Mouse (Mus musculus) hindbrain, embryonic 14.5 days (tissue): ENCODE data around the gene Ngb. TPM values are rescaled to one million over a fixed set of nuclear protein-coding genes. Genes with fewer than 3 reads are reported as not detected.

Experiments used
- ATAC-seq: fragments of 200-750 bp; cut with Nextera tagmentation; 2 replicates; pipeline ENCODE4 v1.8.0; 2017; ENCODE audit warnings: moderate number of reproducible peaks, mild to moderate bottlenecking, moderate TSS enrichment, moderate library complexity; ENCODE audit not compliant: low FRiP score
- DNase-seq: peaks from one replicate; pipeline ENCODE4 v3.0.0-alpha.2; 2015; ENCODE audit warnings: low spot score
- H3K27ac ChIP-seq: fragments of 300-500 bp; sonication (generic); 2 replicates; pipeline ENCODE4 v1.5.1; 2014; ENCODE audit warnings: mild to moderate bottlenecking, moderate library complexity
- H3K27me3 ChIP-seq: fragments of 300-500 bp; sonication (generic); 2 replicates; pipeline ENCODE4 v1.6.1; 2014; ENCODE audit warnings: mild to moderate bottlenecking, low read length, mixed read lengths; ENCODE audit not compliant: control insufficient read depth, insufficient read depth
- H3K36me3 ChIP-seq: fragments of 300-500 bp; sonication (generic); replicated peaks from 2 replicates; pipeline ENCODE4 v1.6.1; 2014; ENCODE audit not compliant: control insufficient read depth, insufficient read depth
- H3K4me1 ChIP-seq: fragments of 300-500 bp; sonication (generic); replicated peaks from 2 replicates; pipeline ENCODE4 v1.6.1; 2014; ENCODE audit warnings: antibody characterized with exemption, low read length, mixed read lengths; ENCODE audit not compliant: control insufficient read depth, insufficient read depth
- H3K4me2 ChIP-seq: fragments of 300-500 bp; sonication (generic); replicated peaks from 2 replicates; pipeline ENCODE4 v1.6.1; 2014; ENCODE audit warnings: mild to moderate bottlenecking, moderate library complexity
- H3K4me3 ChIP-seq: fragments of 300-500 bp; sonication (generic); replicated peaks from 2 replicates; pipeline ENCODE4 v1.5.1; 2014; ENCODE audit warnings: mild to moderate bottlenecking, low read length
- H3K9ac ChIP-seq: fragments of 300-500 bp; sonication (generic); 2 replicates; pipeline ENCODE4 v1.6.1; 2014
- H3K9me3 ChIP-seq: fragments of 300-500 bp; sonication (generic); 2 replicates; pipeline ENCODE4 v1.6.1; 2016; ENCODE audit warnings: low read length; ENCODE audit not compliant: control insufficient read depth
- WGBS: fragments of 180-500 bp; shearing (Covaris S2); extraction: QIAGEN DNeasy Blood & Tissue Kit; methylation state at CpG from one replicate; pipeline ENCODE4 v1.1.7; 2014; 5-methylcytosine and 5-hydroxymethylcytosine counted together
- polyA plus RNA-seq: library from polyadenylated mRNA; unstranded; fragments of >200 nt; fragmentation: Nextera tagmentation; extraction: Ambion mirVana; gene quantifications from 2 replicates; pipeline ENCODE4 v1.2.1, GENCODE M21; 2014

Ngb gene
- polyA plus RNA-seq, 1 experiment from 2014 or later = 3.2 TPM

- DNase-seq = no peak
- Histone ChIP-seq H3K9ac (no peak overlapping the region), H3K4me1 (peaks cover 6% of the 10 kb centered on the region; the same call in 1 of the 2 replicates), H3K4me2 (no peak overlapping the region), H3K9me3 (no peaks in the 10 kb centered on the region), H3K4me3 (no peak overlapping the region), H3K27me3 (peaks cover 25% of the 10 kb centered on the region), H3K36me3 (peaks cover 16% of the 10 kb centered on the region), H3K27ac (no peak overlapping the region)
- no peak for ATAC-seq
- 84% methylated on average over 4 of the region's 4 CpGs for WGBS
Measured at GRCm38 (mm10) chr12:87104796-87105195, 2.5 kb upstream of the Ngb start.

GRCm38 (mm10) chr12:87103471-87103870 lies 1.1 kb upstream of the Ngb start:
- Histone ChIP-seq H3K4me2 (no peak overlapping the region), H3K27me3 (peaks cover 25% of the 10 kb centered on the region), H3K4me1 (peaks cover 6% of the 10 kb centered on the region; the same call in 1 of the 2 replicates), H3K4me3 (no peak overlapping the region), H3K36me3 (0 out of 2 replicates have a peak, but pooled peaks cover 2% of the 10 kb centered on the region), H3K9me3 (no peaks in the 10 kb centered on the region), H3K9ac (no peak overlapping the region), H3K27ac (no peak overlapping the region)
- 95% methylated on average over 4 of the region's 4 CpGs for WGBS
- no peak for DNase-seq
- ATAC-seq = no peak

GRCm38 (mm10) chr12:87100331-87100730 lies 2.0 kb downstream of the Ngb start:
- no peak for ATAC-seq
- Histone ChIP-seq H3K9me3 (no peaks in the 10 kb centered on the region), H3K9ac (no peak overlapping the region), H3K27me3 (peaks cover 25% of the 10 kb centered on the region), H3K4me3 (no peak overlapping the region), H3K4me2 (no peak overlapping the region), H3K27ac (no peak overlapping the region), H3K36me3 (no peaks in the 10 kb centered on the region), H3K4me1 (peaks cover 6% of the 10 kb centered on the region; the same call in 1 of the 2 replicates)
- WGBS = 92% methylated on average over 4 of the region's 4 CpGs
- no peak for DNase-seq

- ATAC-seq (no peak), DNase-seq (no peak)
- H3K9ac ChIP-seq = no peak overlapping the region
- no peaks in the 10 kb centered on the region for H3K9me3 ChIP-seq
- peaks cover 6% of the 10 kb centered on the region; the same call in 1 of the 2 replicates for H3K36me3 ChIP-seq
- no peaks in the 10 kb centered on the region for H3K27me3 ChIP-seq
- WGBS = 76% methylated on average over 6 of the region's 6 CpGs
- H3K4me3 ChIP-seq = no peak overlapping the region
- H3K27ac ChIP-seq = no peak overlapping the region
- H3K4me1 ChIP-seq = no peaks in the 10 kb centered on the region
- no peak overlapping the region for H3K4me2 ChIP-seq
Measured at GRCm38 (mm10) chr12:87093671-87094070, 8.7 kb downstream of the Ngb start.

GRCm38 (mm10) chr12:87093249-87093648 lies 9.1 kb downstream of the Ngb start:
- H3K4me1 ChIP-seq = no peaks in the 10 kb centered on the region
- H3K27ac ChIP-seq = no peak overlapping the region
- no peaks in the 10 kb centered on the region for H3K27me3 ChIP-seq
- no peak for ATAC-seq
- no peak for DNase-seq
- WGBS = 82% methylated on average over 4 of the region's 4 CpGs
- H3K36me3 ChIP-seq = peaks cover 6% of the 10 kb centered on the region; the same call in 1 of the 2 replicates
- no peak overlapping the region for H3K9ac ChIP-seq
- no peak overlapping the region for H3K4me2 ChIP-seq
- no peaks in the 10 kb centered on the region for H3K9me3 ChIP-seq
- H3K4me3 ChIP-seq = no peak overlapping the region

DNA sequence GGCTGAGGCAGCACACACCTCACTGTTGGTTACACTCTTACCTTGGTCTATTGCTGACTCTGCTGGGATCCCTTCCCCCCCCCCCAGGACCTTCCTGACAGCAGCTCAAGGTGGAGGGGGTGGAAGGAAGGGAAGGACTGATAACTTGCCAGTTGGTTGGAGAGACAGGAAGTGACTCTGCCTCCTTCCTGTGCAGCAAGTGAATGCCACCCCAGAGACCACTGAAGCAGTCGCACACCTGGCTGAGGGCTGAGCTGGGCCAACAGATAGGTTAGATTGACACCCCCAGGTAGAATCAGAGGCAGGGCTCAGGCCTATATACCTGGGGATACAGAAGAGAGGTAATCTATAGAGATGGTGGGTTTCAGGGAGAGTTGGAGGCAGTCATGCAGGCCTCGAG lies 10.4 kb downstream of the Ngb start:
- no peak for DNase-seq
- Histone ChIP-seq H3K36me3 (peaks cover 6% of the 10 kb centered on the region), H3K4me3 (no peak overlapping the region), H3K4me2 (no peak overlapping the region), H3K9me3 (no peaks in the 10 kb centered on the region), H3K27me3 (no peaks in the 10 kb centered on the region), H3K4me1 (no peaks in the 10 kb centered on the region), H3K27ac (no peak overlapping the region), H3K9ac (no peak overlapping the region)
- 91% methylated on average over 2 of the region's 2 CpGs for WGBS
- no peak for ATAC-seq

GRCm38 (mm10) chr12:87089701-87090100 lies 12.6 kb downstream of the Ngb start:
- Histone ChIP-seq H3K4me3 (no peak overlapping the region), H3K9ac (no peak overlapping the region), H3K36me3 (peaks cover 6% of the 10 kb centered on the region), H3K27me3 (no peaks in the 10 kb centered on the region), H3K27ac (no peak overlapping the region), H3K9me3 (no peaks in the 10 kb centered on the region), H3K4me1 (no peaks in the 10 kb centered on the region), H3K4me2 (no peak overlapping the region)
- WGBS = 80% methylated on average over 2 of the region's 2 CpGs
- DNase-seq = no peak
- ATAC-seq = no peak

DNA sequence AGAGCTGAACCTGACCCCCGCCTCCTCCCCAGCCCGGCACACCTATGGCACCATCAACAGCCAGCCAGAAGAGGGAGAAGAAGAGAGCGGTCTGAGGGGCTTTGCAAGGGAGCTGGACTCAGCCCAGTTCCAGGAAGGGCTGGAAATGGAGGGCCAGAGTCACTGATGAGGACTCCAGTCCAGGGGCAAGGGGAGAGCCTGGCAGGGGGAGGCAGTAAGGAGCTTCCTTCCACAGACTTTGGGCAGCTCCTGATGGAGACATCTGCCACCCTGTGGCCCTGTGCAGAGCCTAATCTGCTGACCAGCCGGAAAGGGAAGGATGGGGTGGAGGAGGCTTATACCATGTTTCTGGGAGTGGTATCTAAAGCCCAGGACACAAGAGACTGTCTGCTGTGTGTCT lies 13.1 kb downstream of the Ngb start:
- H3K27ac ChIP-seq = no peak overlapping the region
- ATAC-seq (no peak), DNase-seq (no peak)
- H3K27me3 ChIP-seq = no peaks in the 10 kb centered on the region
- WGBS = 72% methylated on average over 4 of the region's 4 CpGs
- no peak overlapping the region for H3K9ac ChIP-seq
- H3K4me1 ChIP-seq = no peaks in the 10 kb centered on the region
- peaks cover 6% of the 10 kb centered on the region for H3K36me3 ChIP-seq
- no peak overlapping the region for H3K4me3 ChIP-seq
- no peaks in the 10 kb centered on the region for H3K9me3 ChIP-seq
- no peak overlapping the region for H3K4me2 ChIP-seq

- no peak for DNase-seq
- H3K4me3 ChIP-seq = no peak overlapping the region
- H3K4me1 ChIP-seq = no peaks in the 10 kb centered on the region
- no peaks in the 10 kb centered on the region for H3K27me3 ChIP-seq
- no peak overlapping the region for H3K9ac ChIP-seq
- WGBS = 44% methylated on average over 4 of the region's 4 CpGs
- no peak overlapping the region for H3K27ac ChIP-seq
- H3K9me3 ChIP-seq = no peaks in the 10 kb centered on the region
- ATAC-seq = no peak
- H3K36me3 ChIP-seq = peaks cover 6% of the 10 kb centered on the region
- no peak overlapping the region for H3K4me2 ChIP-seq
Measured at GRCm38 (mm10) chr12:87088331-87088730, 14.0 kb downstream of the Ngb start.

DNA sequence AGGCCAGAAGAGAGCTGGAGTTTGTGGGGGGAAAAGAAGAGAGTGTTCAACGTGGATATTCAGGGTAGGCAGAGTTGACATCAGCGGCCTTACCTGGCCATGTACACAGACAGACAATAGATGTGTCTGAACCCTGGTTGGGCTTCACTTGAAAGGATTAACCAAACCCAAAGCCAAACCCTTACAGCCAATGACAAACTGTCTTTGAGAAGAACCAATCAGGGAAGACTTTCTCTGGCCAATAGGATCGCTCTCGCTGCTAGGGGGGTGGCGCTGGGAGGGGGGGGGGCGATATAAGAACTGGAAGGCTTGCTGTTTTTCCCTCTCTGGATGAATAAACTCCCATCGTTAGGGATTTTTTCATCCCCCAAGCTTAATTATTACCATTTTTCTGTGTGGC lies 15.1 kb downstream of the Ngb start:
- Histone ChIP-seq H3K9me3 (no peaks in the 10 kb centered on the region), H3K27ac (no peak overlapping the region), H3K4me1 (no peaks in the 10 kb centered on the region), H3K4me3 (no peak overlapping the region), H3K36me3 (peaks cover 6% of the 10 kb centered on the region), H3K27me3 (no peaks in the 10 kb centered on the region), H3K9ac (no peak overlapping the region), H3K4me2 (no peak overlapping the region)
- DNase-seq (no peak), ATAC-seq (no peak)
- 70% methylated on average over 7 of the region's 7 CpGs for WGBS
